Mouse (Mus musculus): ENCODE measurements around the gene Bcl11a. TPM values are rescaled to one million over a fixed set of nuclear protein-coding genes. Genes with fewer than 3 reads are reported as not detected.

Bcl11a gene
- 29.1 and 29.6 TPM in 2 replicates for polyA plus RNA-seq (2014; fragmentation: Nextera tagmentation; extraction: Ambion mirVana)

GRCm38 (mm10) chr11:24077795-24078705, at the start of gene Bcl11a:
Gene Bcl11a, plus strand, starts transcription at chr11:24078056.
- ATAC-seq (replicated peaks; ENCODE audit: low FRiP score, low TSS enrichment, low read depth), result peak; percentile 68
- H3K4me1 ChIP-seq (replicated peaks; ENCODE audit: control insufficient read depth, insufficient read depth, low read length), result peaks cover 9% of the 10 kb centered on the region
- H3K4me2 ChIP-seq (ENCODE audit: low read length), result peak within 1 kb of the TSS; percentile 100
- peak within 1 kb of the TSS; percentile 89 for H3K9ac ChIP-seq (ENCODE audit: low read length)
- under 1% methylated on average over 38 of the region's 51 CpGs for WGBS
- H3K27ac ChIP-seq (ENCODE audit: low read depth), result peak within 1 kb of the TSS; percentile 95
- peaks cover 11% of the 10 kb centered on the region; the same call in 1 of the 2 replicates for H3K27me3 ChIP-seq (replicated peaks; ENCODE audit: control insufficient read depth, insufficient read depth, low read length)
- DNase-seq (ENCODE audit: low spot score), result peak; percentile 86
- no peaks in the 10 kb centered on the region for H3K36me3 ChIP-seq (ENCODE audit: control insufficient read depth, insufficient read depth, low read length)
- peak within 1 kb of the TSS; percentile 68 for H3K4me3 ChIP-seq (ENCODE audit: low read depth, low read length)
- no peaks in the 10 kb centered on the region for H3K9me3 ChIP-seq (ENCODE audit: control insufficient read depth, low read length)

DNA sequence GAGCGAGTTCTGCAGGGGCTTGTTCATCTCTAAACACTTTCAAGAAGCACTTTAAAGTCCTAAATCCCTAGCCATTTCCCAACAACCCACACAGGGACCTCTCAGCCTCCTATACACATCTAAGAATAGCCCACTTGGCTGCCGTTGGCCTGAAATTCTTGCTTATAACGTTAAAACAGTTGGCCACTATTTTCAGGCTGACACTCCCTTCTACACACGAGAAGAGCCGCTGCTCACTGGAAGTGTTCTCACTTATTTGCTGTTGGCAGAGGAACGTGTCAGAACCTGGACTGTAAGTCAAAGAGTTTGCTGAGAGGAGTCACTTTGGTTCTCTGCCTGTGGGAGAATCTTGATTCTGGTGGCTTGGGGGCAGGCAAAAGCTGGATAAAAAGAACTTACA, 33.8 kb upstream of the Bcl11a start:
- H3K4me3 ChIP-seq (ENCODE audit: low read depth, low read length), result no peak overlapping the region
- no peak for DNase-seq (ENCODE audit: low spot score)
- H3K4me2 ChIP-seq (ENCODE audit: low read length), result no peak overlapping the region
- no peaks in the 10 kb centered on the region for H3K9me3 ChIP-seq (ENCODE audit: control insufficient read depth, low read length)
- no peaks in the 10 kb centered on the region for H3K27me3 ChIP-seq (replicated peaks; ENCODE audit: control insufficient read depth, insufficient read depth, low read length)
- no peaks in the 10 kb centered on the region for H3K36me3 ChIP-seq (ENCODE audit: control insufficient read depth, insufficient read depth, low read length)
- WGBS, result 67% methylated on average over 6 of the region's 6 CpGs
- no peaks in the 10 kb centered on the region for H3K4me1 ChIP-seq (replicated peaks; ENCODE audit: control insufficient read depth, insufficient read depth, low read length)
- no peak overlapping the region for H3K27ac ChIP-seq (ENCODE audit: low read depth)
- ATAC-seq (replicated peaks; ENCODE audit: low FRiP score, low TSS enrichment, low read depth), result no peak
- H3K9ac ChIP-seq (ENCODE audit: low read length), result no peak overlapping the region

DNA sequence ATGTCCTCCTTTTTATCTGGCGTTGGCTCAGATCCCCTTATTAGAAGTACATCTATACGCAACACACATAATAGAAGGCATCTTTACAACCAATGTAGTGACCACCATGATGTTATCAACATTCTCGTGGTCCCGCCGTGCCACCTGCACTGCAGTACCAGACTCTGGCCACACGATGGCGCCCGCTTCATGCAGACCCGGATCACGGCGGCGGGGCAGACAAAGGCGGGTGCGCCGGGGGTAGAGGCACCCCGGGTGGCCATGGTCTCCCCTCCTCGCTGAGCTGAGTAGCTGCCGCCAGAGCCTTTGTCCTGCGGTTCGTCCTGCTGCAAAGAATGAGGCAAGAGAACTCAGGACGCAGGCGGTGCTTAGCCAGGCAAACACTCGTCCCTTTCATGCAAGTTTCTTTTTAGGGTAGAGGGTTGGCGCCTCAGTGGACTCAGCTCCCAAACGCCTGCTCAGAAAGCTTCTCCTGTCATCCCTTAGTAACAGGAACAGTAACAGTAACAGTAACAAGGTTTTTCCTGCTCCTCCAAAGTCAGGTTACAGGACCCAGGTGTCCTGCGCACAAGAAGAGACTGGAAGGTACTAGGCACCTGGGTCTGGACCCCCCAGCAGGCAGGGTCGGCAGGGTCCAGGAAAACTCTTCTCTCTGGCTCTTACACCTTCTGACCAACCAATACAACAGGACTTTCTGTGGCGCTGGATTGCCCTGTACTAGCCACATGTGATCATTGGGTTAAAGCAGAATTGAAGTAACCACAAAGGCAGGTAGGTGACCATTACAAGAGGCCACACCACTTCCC, 28.4 kb upstream of the Bcl11a start:
- WGBS, result 4% methylated on average over 28 of the region's 28 CpGs
- peak overlapping the region; percentile 55 for H3K4me2 ChIP-seq (ENCODE audit: low read length)
- H3K9me3 ChIP-seq (ENCODE audit: control insufficient read depth, low read length), result no peaks in the 10 kb centered on the region
- H3K27ac ChIP-seq (ENCODE audit: low read depth), result no peak overlapping the region
- H3K36me3 ChIP-seq (ENCODE audit: control insufficient read depth, insufficient read depth, low read length), result no peaks in the 10 kb centered on the region
- peak overlapping the region; percentile 47 for H3K4me3 ChIP-seq (ENCODE audit: low read depth, low read length)
- peak overlapping the region; percentile 55 for H3K9ac ChIP-seq (ENCODE audit: low read length)
- H3K27me3 ChIP-seq (replicated peaks; ENCODE audit: control insufficient read depth, insufficient read depth, low read length), result no peaks in the 10 kb centered on the region
- DNase-seq (ENCODE audit: low spot score) (peak; percentile 97), ATAC-seq (replicated peaks; ENCODE audit: low FRiP score, low TSS enrichment, low read depth) (peak; percentile 92)
- H3K4me1 ChIP-seq (replicated peaks; ENCODE audit: control insufficient read depth, insufficient read depth, low read length), result 0 out of 2 replicates have a peak, but pooled peaks cover 3% of the 10 kb centered on the region

DNA sequence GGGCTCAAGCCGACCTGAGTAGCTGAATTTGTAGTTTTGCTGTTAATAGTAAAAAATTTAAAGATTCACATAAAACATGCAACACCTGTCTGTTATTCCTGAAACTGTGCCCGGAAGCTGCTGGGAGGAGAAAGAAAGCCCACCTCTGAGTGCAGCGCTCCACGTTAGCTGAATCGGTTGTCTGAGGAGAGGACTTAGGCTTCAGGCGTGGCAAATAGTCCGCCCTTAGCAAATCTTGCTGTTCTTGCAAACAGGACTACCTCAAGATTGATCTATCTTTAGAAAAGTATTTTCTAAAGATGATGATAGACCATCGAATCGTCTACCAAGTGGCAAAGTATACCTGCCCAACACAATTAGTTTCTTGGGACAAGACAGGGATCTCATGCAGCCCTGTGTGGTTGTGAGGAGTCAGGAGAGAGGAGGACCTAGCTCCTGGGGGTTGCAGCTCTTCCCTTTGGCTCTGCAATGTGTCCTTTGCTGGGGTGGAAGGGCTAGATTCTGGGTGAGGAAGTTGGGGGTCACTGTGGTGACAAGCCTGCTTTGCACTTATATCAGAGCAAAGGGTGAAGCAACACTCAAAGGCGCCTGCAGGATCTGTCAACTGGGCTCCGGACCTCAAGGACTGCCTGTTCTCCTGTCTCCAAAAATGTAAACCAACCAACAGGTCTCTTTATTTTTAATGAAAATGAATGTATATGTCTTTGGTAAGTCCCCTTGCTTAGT, 27.7 kb upstream of the Bcl11a start:
- Histone ChIP-seq H3K4me2 (ENCODE audit: low read length) (no peak overlapping the region), H3K4me3 (ENCODE audit: low read depth, low read length) (no peak overlapping the region)

DNA sequence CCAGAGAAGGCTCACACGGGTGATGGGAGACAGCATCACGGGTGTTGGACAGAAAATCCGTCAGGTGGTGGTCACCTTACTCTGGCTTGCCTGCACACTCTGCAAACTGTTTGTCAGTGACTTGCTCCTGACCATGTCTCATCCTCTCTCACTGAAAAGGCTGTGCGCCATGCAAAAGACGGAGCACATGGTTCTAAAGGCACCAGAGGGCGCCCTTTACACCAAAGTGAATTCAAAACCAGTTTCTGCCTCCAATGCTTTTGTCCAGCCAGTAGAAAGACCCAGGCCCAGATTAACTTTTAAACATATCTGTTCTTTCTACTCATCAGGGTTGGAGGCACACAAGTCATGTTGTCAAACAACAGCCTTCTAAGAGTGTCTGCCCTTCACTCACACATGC, 25.0 kb upstream of the Bcl11a start:
- no peak for ATAC-seq (replicated peaks; ENCODE audit: low FRiP score, low TSS enrichment, low read depth)
- H3K4me1 ChIP-seq (replicated peaks; ENCODE audit: control insufficient read depth, insufficient read depth, low read length), result 0 out of 2 replicates have a peak, but pooled peaks cover 3% of the 10 kb centered on the region
- no peak overlapping the region for H3K27ac ChIP-seq (ENCODE audit: low read depth)
- H3K4me2 ChIP-seq (ENCODE audit: low read length), result no peak overlapping the region
- H3K36me3 ChIP-seq (ENCODE audit: control insufficient read depth, insufficient read depth, low read length), result no peaks in the 10 kb centered on the region
- 70% methylated on average over 6 of the region's 6 CpGs for WGBS
- DNase-seq (ENCODE audit: low spot score), result no peak
- no peaks in the 10 kb centered on the region for H3K9me3 ChIP-seq (ENCODE audit: control insufficient read depth, low read length)
- H3K27me3 ChIP-seq (replicated peaks; ENCODE audit: control insufficient read depth, insufficient read depth, low read length), result no peaks in the 10 kb centered on the region
- H3K9ac ChIP-seq (ENCODE audit: low read length), result no peak overlapping the region
- H3K4me3 ChIP-seq (ENCODE audit: low read depth, low read length), result no peak overlapping the region

More for the DNA sequence above, 27.7 kb upstream of the Bcl11a start:
- 78% methylated on average over 11 of the region's 11 CpGs for WGBS
- ATAC-seq (replicated peaks; ENCODE audit: low FRiP score, low TSS enrichment, low read depth) (no peak), DNase-seq (ENCODE audit: low spot score) (peak; percentile 57)
- no peak overlapping the region for H3K27ac ChIP-seq (ENCODE audit: low read depth)
- no peaks in the 10 kb centered on the region for H3K36me3 ChIP-seq (ENCODE audit: control insufficient read depth, insufficient read depth, low read length)
- H3K9ac ChIP-seq (ENCODE audit: low read length), result no peak overlapping the region
- H3K9me3 ChIP-seq (ENCODE audit: control insufficient read depth, low read length), result no peaks in the 10 kb centered on the region
- no peaks in the 10 kb centered on the region for H3K27me3 ChIP-seq (replicated peaks; ENCODE audit: control insufficient read depth, insufficient read depth, low read length)
- H3K4me1 ChIP-seq (replicated peaks; ENCODE audit: control insufficient read depth, insufficient read depth, low read length), result 0 out of 2 replicates have a peak, but pooled peaks cover 3% of the 10 kb centered on the region

DNA sequence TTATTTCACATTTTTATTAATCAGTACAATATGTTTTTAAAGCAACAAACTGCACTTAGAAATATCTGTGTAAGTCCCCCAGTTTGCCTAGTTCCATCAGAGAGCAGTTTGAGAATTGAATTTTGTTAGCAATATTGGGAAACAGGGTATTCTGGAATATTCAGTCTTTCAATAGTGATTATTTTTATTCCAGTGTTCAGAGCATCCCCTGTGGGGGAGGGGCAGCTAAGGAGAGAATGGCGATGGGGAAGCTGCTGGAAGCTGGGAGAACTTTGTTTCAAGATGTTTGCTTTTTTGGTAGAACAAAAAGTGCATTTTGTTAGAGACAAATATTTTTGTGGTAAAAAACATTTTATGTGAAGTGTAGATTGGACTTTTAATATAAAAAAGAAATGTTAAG, 18.7 kb upstream of the Bcl11a start:
- Histone ChIP-seq H3K36me3 (ENCODE audit: control insufficient read depth, insufficient read depth, low read length) (no peaks in the 10 kb centered on the region), H3K9ac (ENCODE audit: low read length) (no peak overlapping the region), H3K27ac (ENCODE audit: low read depth) (no peak overlapping the region), H3K4me3 (ENCODE audit: low read depth, low read length) (no peak overlapping the region), H3K4me1 (replicated peaks; ENCODE audit: control insufficient read depth, insufficient read depth, low read length) (peaks cover 6% of the 10 kb centered on the region; the same call in 1 of the 2 replicates), H3K4me2 (ENCODE audit: low read length) (no peak overlapping the region), H3K27me3 (replicated peaks; ENCODE audit: control insufficient read depth, insufficient read depth, low read length) (peaks cover 7% of the 10 kb centered on the region; the same call in 1 of the 2 replicates), H3K9me3 (ENCODE audit: control insufficient read depth, low read length) (no peaks in the 10 kb centered on the region)
- no peak for DNase-seq (ENCODE audit: low spot score)
- ATAC-seq (replicated peaks; ENCODE audit: low FRiP score, low TSS enrichment, low read depth), result no peak
- 32% methylated on average over 1 of the region's 1 CpGs for WGBS

- H3K9ac ChIP-seq (ENCODE audit: low read length), result no peak overlapping the region
- H3K36me3 ChIP-seq (ENCODE audit: control insufficient read depth, insufficient read depth, low read length), result no peaks in the 10 kb centered on the region
- peak overlapping the region; percentile 56 for H3K4me2 ChIP-seq (ENCODE audit: low read length)
- ATAC-seq (replicated peaks; ENCODE audit: low FRiP score, low TSS enrichment, low read depth) (no peak), DNase-seq (ENCODE audit: low spot score) (no peak)
- peak overlapping the region; percentile 30 for H3K4me3 ChIP-seq (ENCODE audit: low read depth, low read length)
- peaks cover 6% of the 10 kb centered on the region; the same call in 1 of the 2 replicates for H3K4me1 ChIP-seq (replicated peaks; ENCODE audit: control insufficient read depth, insufficient read depth, low read length)
- WGBS, result 13% methylated on average over 5 of the region's 5 CpGs
- H3K9me3 ChIP-seq (ENCODE audit: control insufficient read depth, low read length), result no peaks in the 10 kb centered on the region
- H3K27ac ChIP-seq (ENCODE audit: low read depth), result no peak overlapping the region
- peaks cover 7% of the 10 kb centered on the region; the same call in 1 of the 2 replicates for H3K27me3 ChIP-seq (replicated peaks; ENCODE audit: control insufficient read depth, insufficient read depth, low read length)
These were observed 17.4 kb upstream of the Bcl11a start for GRCm38 (mm10) chr11:24060428-24060827.

- ATAC-seq (replicated peaks; ENCODE audit: low FRiP score, low TSS enrichment, low read depth) (0 out of 2 replicates have a peak, but pooled peaks have one; percentile 43), DNase-seq (ENCODE audit: low spot score) (peak; percentile 64)
- no peaks in the 10 kb centered on the region for H3K36me3 ChIP-seq (ENCODE audit: control insufficient read depth, insufficient read depth, low read length)
- peak overlapping the region; percentile 54 for H3K4me2 ChIP-seq (ENCODE audit: low read length)
- H3K4me1 ChIP-seq (replicated peaks; ENCODE audit: control insufficient read depth, insufficient read depth, low read length), result peaks cover 6% of the 10 kb centered on the region; the same call in 1 of the 2 replicates
- no peak overlapping the region for H3K27ac ChIP-seq (ENCODE audit: low read depth)
- WGBS, result 1% methylated on average over 14 of the region's 14 CpGs
- no peak overlapping the region; the same call in 1 of the 2 replicates for H3K9ac ChIP-seq (ENCODE audit: low read length)
- peak overlapping the region; percentile 29 for H3K4me3 ChIP-seq (ENCODE audit: low read depth, low read length)
- no peaks in the 10 kb centered on the region for H3K9me3 ChIP-seq (ENCODE audit: control insufficient read depth, low read length)
- H3K27me3 ChIP-seq (replicated peaks; ENCODE audit: control insufficient read depth, insufficient read depth, low read length), result peaks cover 7% of the 10 kb centered on the region; the same call in 1 of the 2 replicates
These were observed 16.0 kb upstream of the Bcl11a start for GRCm38 (mm10) chr11:24061819-24062218.

Measured in intestine, embryonic 14.5 days (tissue).